Mouse (Mus musculus): ENCODE data around the gene Mmp11. TPM values are rescaled to one million over a fixed set of nuclear protein-coding genes. Genes with fewer than 3 reads are reported as not detected.

Gene Mmp11
- polyA plus RNA-seq, 1 experiment = 4.6 TPM

- H3K27ac ChIP-seq (ENCODE audit: control insufficient read depth, insufficient read depth, low read depth, low read length, poor library complexity) = no peak within 1 kb of the TSS
- peaks cover 4% of the 10 kb centered on the region for H3K4me1 ChIP-seq (ENCODE audit: control insufficient read depth, insufficient read depth, low read length)
- 42% methylated on average over 15 of the region's 15 CpGs for WGBS
- H3K4me3 ChIP-seq (replicated peaks; ENCODE audit: control insufficient read depth, low read depth, low read length) = no peak within 1 kb of the TSS
- TF ChIP-seq CTCF (IDR thresholded peaks at IDR 0.05; ENCODE audit: control insufficient read depth, insufficient read depth, low read length) (no peak), POLR2A (IDR thresholded peaks at IDR 0.05; ENCODE audit: borderline replicate concordance, control insufficient read depth, low read depth, low read length) (no peak)
These were observed 6.6 kb upstream of the Mmp11 start, which contains the start of gene Vpreb3 for GRCm38 (mm10) chr10:75942736-75943477. Vpreb3 (plus strand) TSS chr10:75943057.

- WGBS = 89% methylated on average over 9 of the region's 9 CpGs
- Histone ChIP-seq H3K4me1 (ENCODE audit: control insufficient read depth, insufficient read depth, low read length) (peaks cover 2% of the 10 kb centered on the region), H3K4me3 (replicated peaks; ENCODE audit: control insufficient read depth, low read depth, low read length) (no peak overlapping the region), H3K27ac (ENCODE audit: control insufficient read depth, insufficient read depth, low read depth, low read length, poor library complexity) (no peak overlapping the region)
- no peak for TF ChIP-seq CTCF (IDR thresholded peaks at IDR 0.05; ENCODE audit: control insufficient read depth, insufficient read depth, low read length)
- no peak for TF ChIP-seq POLR2A (IDR thresholded peaks at IDR 0.05; ENCODE audit: borderline replicate concordance, control insufficient read depth, low read depth, low read length)
These were observed 4.9 kb upstream of the Mmp11 start for GRCm38 (mm10) chr10:75941042-75941824.

GRCm38 (mm10) chr10:75940520-75940919 is 4.2 kb upstream of the Mmp11 start, which contains the start of gene Gm867:
Gm867 (minus strand) TSS chr10:75940672.
- no peak for TF ChIP-seq POLR2A (IDR thresholded peaks at IDR 0.05; ENCODE audit: borderline replicate concordance, control insufficient read depth, low read depth, low read length)
- no peak for TF ChIP-seq CTCF (IDR thresholded peaks at IDR 0.05; ENCODE audit: control insufficient read depth, insufficient read depth, low read length)
- H3K27ac ChIP-seq (ENCODE audit: control insufficient read depth, insufficient read depth, low read depth, low read length, poor library complexity) = peak within 1 kb of the TSS; percentile 54
- H3K4me3 ChIP-seq (replicated peaks; ENCODE audit: control insufficient read depth, low read depth, low read length) = peak within 1 kb of the TSS; percentile 75
- WGBS = 89% methylated on average over 5 of the region's 5 CpGs
- H3K4me1 ChIP-seq (ENCODE audit: control insufficient read depth, insufficient read depth, low read length) = peaks cover 2% of the 10 kb centered on the region

GRCm38 (mm10) chr10:75939481-75940234 is 3.4 kb upstream of the Mmp11 start:
- Histone ChIP-seq H3K4me1 (ENCODE audit: control insufficient read depth, insufficient read depth, low read length) (peaks cover 2% of the 10 kb centered on the region), H3K4me3 (replicated peaks; ENCODE audit: control insufficient read depth, low read depth, low read length) (peak overlapping the region; percentile 75), H3K27ac (ENCODE audit: control insufficient read depth, insufficient read depth, low read depth, low read length, poor library complexity) (peak overlapping the region; percentile 54)
- WGBS = 36% methylated on average over 9 of the region's 9 CpGs
- TF ChIP-seq POLR2A (IDR thresholded peaks at IDR 0.05; ENCODE audit: borderline replicate concordance, control insufficient read depth, low read depth, low read length) (no peak), CTCF (IDR thresholded peaks at IDR 0.05; ENCODE audit: control insufficient read depth, insufficient read depth, low read length) (no peak)

- no peak for TF ChIP-seq POLR2A (IDR thresholded peaks at IDR 0.05; ENCODE audit: borderline replicate concordance, control insufficient read depth, low read depth, low read length)
- TF ChIP-seq CTCF (IDR thresholded peaks at IDR 0.05; ENCODE audit: control insufficient read depth, insufficient read depth, low read length) = no peak
- H3K4me3 ChIP-seq (replicated peaks; ENCODE audit: control insufficient read depth, low read depth, low read length) = peak overlapping the region; percentile 68
- peak overlapping the region; percentile 71 for H3K27ac ChIP-seq (ENCODE audit: control insufficient read depth, insufficient read depth, low read depth, low read length, poor library complexity)
- WGBS = 50% methylated on average over 10 of the region's 10 CpGs
- H3K4me1 ChIP-seq (ENCODE audit: control insufficient read depth, insufficient read depth, low read length) = peaks cover 2% of the 10 kb centered on the region
These were observed 1.8 kb upstream of the Mmp11 start for GRCm38 (mm10) chr10:75937851-75938643.

GRCm38 (mm10) chr10:75936909-75937667 is 792 bp upstream of the Mmp11 start:
- Histone ChIP-seq H3K4me3 (replicated peaks; ENCODE audit: control insufficient read depth, low read depth, low read length) (peak overlapping the region; percentile 43), H3K4me1 (ENCODE audit: control insufficient read depth, insufficient read depth, low read length) (peaks cover 2% of the 10 kb centered on the region), H3K27ac (ENCODE audit: control insufficient read depth, insufficient read depth, low read depth, low read length, poor library complexity) (peak overlapping the region; percentile 80)
- whole genome bisulfite sequencing = 78% methylated on average over 18 of the region's 18 CpGs
- TF ChIP-seq POLR2A (IDR thresholded peaks at IDR 0.05; ENCODE audit: borderline replicate concordance, control insufficient read depth, low read depth, low read length) = no peak
- TF ChIP-seq CTCF (IDR thresholded peaks at IDR 0.05; ENCODE audit: control insufficient read depth, insufficient read depth, low read length) = no peak

- Histone ChIP-seq H3K4me3 (replicated peaks; ENCODE audit: control insufficient read depth, low read depth, low read length) (no peak overlapping the region), H3K27ac (ENCODE audit: control insufficient read depth, insufficient read depth, low read depth, low read length, poor library complexity) (no peak overlapping the region), H3K4me1 (ENCODE audit: control insufficient read depth, insufficient read depth, low read length) (no peaks in the 10 kb centered on the region; the same call in 1 of the 2 replicates)
- TF ChIP-seq CTCF (IDR thresholded peaks at IDR 0.05; ENCODE audit: control insufficient read depth, insufficient read depth, low read length) = no peak
- no peak for TF ChIP-seq POLR2A (IDR thresholded peaks at IDR 0.05; ENCODE audit: borderline replicate concordance, control insufficient read depth, low read depth, low read length)
- 63% methylated on average over 1 of the region's 1 CpGs for WGBS
These were observed 1.3 kb downstream of the Mmp11 start for GRCm38 (mm10) chr10:75934991-75935390.
